Mouse (Mus musculus): ENCODE data around the gene Cdc26. TPM values are rescaled to one million over a fixed set of nuclear protein-coding genes. Genes with fewer than 3 reads are reported as not detected.

The Cdc26 gene
- total and polyA plus RNA-seq, 3 experiments: 78.2 to 258 (median 125) TPM

DNA sequence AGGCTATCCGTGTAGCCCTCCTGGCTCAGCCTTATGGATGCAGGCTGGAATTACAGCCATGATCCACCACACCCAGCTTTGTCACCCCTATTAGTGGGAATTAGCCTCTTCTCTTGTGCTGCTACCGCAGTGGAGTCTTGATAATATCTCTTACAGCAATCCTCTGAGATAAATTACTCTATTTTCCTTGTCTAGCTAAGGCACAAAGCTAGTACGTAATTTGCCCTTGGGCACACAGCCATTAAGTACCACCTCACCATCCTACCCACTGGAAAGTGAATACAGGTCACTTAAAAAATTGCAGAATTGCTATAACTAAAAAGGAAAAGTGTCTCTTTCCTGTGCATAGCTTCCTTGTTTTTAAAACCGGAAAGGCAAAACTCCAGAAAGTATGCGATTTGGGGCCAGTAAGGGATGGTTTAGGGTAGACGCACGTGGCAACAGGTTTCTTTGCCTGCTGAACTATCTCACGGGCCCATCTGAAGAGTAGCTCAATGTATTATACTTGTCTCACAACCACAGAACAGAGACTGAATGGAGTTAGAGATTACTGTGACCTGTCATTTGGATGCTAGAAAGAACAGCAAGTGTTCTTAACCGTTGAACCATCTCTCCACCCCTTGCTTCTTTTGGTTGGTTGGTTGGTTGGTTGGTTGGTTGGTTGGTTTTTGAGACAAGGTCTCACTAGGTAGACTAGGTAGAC is 35.5 kb downstream of the Cdc26 start:
- H3K4me2 ChIP-seq (ENCODE audit: insufficient read depth, low read depth, poor library complexity, severe bottlenecking): no peak overlapping the region
- no peak overlapping the region for H3K27ac ChIP-seq (ENCODE audit: insufficient read depth, low read depth)
- in situ Hi-C loops (cut with MboI; ENCODE audit: low pct_ligation_motif_present, low pct_unique_long_range_greater_than_20kb, low sequenced_read_pairs) (no loop called here), dilution Hi-C loops (cut with MboI; ENCODE audit: extremely low pct_ligation_motif_present, extremely low pct_unique_long_range_greater_than_20kb, low sequenced_read_pairs) (no loop called here)
- peaks cover 0 to 11% of the 10 kb centered on the region in 2 experiments; a peak in 2 of 4 replicates for H3K4me1 ChIP-seq (ENCODE audit: control insufficient read depth in 1 of 2, insufficient read depth in 2 of 2)
- no peak for TF ChIP-seq ETS1 (conservative IDR thresholded peaks at IDR 0.05; ENCODE audit: low read depth, low read length)
- no peak for TF ChIP-seq EP300 (IDR thresholded peaks at IDR 0.05; ENCODE audit: low read length)
- no peak for TF ChIP-seq MAZ (IDR thresholded peaks at IDR 0.05; ENCODE audit: low read depth, low read length)
- TF ChIP-seq ZNF384 (IDR thresholded peaks at IDR 0.05; ENCODE audit: low read depth, low read length): no peak
- H3K36me3 ChIP-seq (replicated peaks in 1 of 2; ENCODE audit: control insufficient read depth in 1 of 2, insufficient read depth in 1 of 2, low read length in 1 of 2): peaks cover 0 to 19% of the 10 kb centered on the region in 2 experiments
- H3K79me2 ChIP-seq (replicated peaks; ENCODE audit: control insufficient read depth, extremely low read depth, insufficient read depth, poor library complexity, severe bottlenecking): peaks cover 5% of the 10 kb centered on the region
- no peak overlapping the region for H3K9ac ChIP-seq (ENCODE audit: insufficient read depth, low read depth)
- no peaks in the 10 kb centered on the region for H3K27me3 ChIP-seq (replicated peaks)
- no peaks in the 10 kb centered on the region for H3K9me3 ChIP-seq (replicated peaks; ENCODE audit: low read length)
- H3K4me3 ChIP-seq (replicated peaks in 1 of 3; ENCODE audit: low read depth in 2 of 3, low read length in 2 of 3, poor library complexity in 1 of 3): no peak overlapping the region
- no peak for DNase-seq (ENCODE audit: extremely low read depth)

GRCm38 (mm10) chr4:62372410-62372809 is 36.0 kb downstream of the Cdc26 start:
- Histone ChIP-seq H3K9me3 (replicated peaks; ENCODE audit: low read length) (no peaks in the 10 kb centered on the region), H3K9ac (ENCODE audit: insufficient read depth, low read depth) (no peak overlapping the region), H3K36me3 (replicated peaks in 1 of 2; ENCODE audit: control insufficient read depth in 1 of 2, insufficient read depth in 1 of 2, low read length in 1 of 2) (peaks cover 0 to 24% of the 10 kb centered on the region in 2 experiments), H3K4me1 (ENCODE audit: control insufficient read depth in 1 of 2, insufficient read depth in 2 of 2) (peaks cover 0 to 16% of the 10 kb centered on the region in 2 experiments; a peak in 2 of 4 replicates), H3K27me3 (replicated peaks) (no peaks in the 10 kb centered on the region), H3K4me2 (ENCODE audit: insufficient read depth, low read depth, poor library complexity, severe bottlenecking) (no peak overlapping the region), H3K79me2 (replicated peaks; ENCODE audit: control insufficient read depth, extremely low read depth, insufficient read depth, poor library complexity, severe bottlenecking) (peaks cover 5% of the 10 kb centered on the region), H3K27ac (ENCODE audit: insufficient read depth, low read depth) (no peak overlapping the region), H3K4me3 (replicated peaks in 1 of 3; ENCODE audit: low read depth in 2 of 3, low read length in 2 of 3, poor library complexity in 1 of 3) (no peak overlapping the region)
- no peak for DNase-seq (ENCODE audit: extremely low read depth)
- TF ChIP-seq POLR2A (IDR thresholded peaks at IDR 0.05; ENCODE audit: low read depth, low read length) (no peak), HCFC1 (IDR thresholded peaks at IDR 0.05; ENCODE audit: low read depth, low read length) (no peak), MAFK (IDR thresholded peaks at IDR 0.05; ENCODE audit: insufficient replicate concordance, low read length) (no peak), ZMIZ1 (IDR thresholded peaks at IDR 0.05; ENCODE audit: low read depth, low read length) (no peak), ZNF384 (IDR thresholded peaks at IDR 0.05; ENCODE audit: low read depth, low read length) (no peak), CHD1 (IDR thresholded peaks at IDR 0.05; ENCODE audit: low read depth, low read length) (no peak), JUN (IDR thresholded peaks at IDR 0.05; ENCODE audit: insufficient read depth, low read depth, low read length) (no peak), E2F4 (IDR thresholded peaks at IDR 0.05; ENCODE audit: insufficient replicate concordance, low read depth, low read length) (no peak), PAX5 (IDR thresholded peaks at IDR 0.05; ENCODE audit: low read length) (no peak), USF2 (conservative IDR thresholded peaks at IDR 0.05; ENCODE audit: low read depth, low read length) (no peak), JUND (conservative IDR thresholded peaks at IDR 0.05; ENCODE audit: low read depth, low read length) (no peak), IRF4 (IDR thresholded peaks at IDR 0.05; ENCODE audit: low read depth, low read length) (no peak), ELF1 (IDR thresholded peaks at IDR 0.05; ENCODE audit: low read depth, low read length) (no peak), GABPA (IDR thresholded peaks at IDR 0.05; ENCODE audit: insufficient replicate concordance, low read depth, low read length) (no peak), MXI1 (IDR thresholded peaks at IDR 0.05; ENCODE audit: low read depth, low read length) (no peak), CHD2 (IDR thresholded peaks at IDR 0.05; ENCODE audit: low read length) (no peak)
- dilution Hi-C loops (cut with MboI; ENCODE audit: extremely low pct_ligation_motif_present, extremely low pct_unique_long_range_greater_than_20kb, low sequenced_read_pairs): no loop called here
- in situ Hi-C loops (cut with MboI; ENCODE audit: low pct_ligation_motif_present, low pct_unique_long_range_greater_than_20kb, low sequenced_read_pairs): no loop called here
